Mouse (Mus musculus) MEL (cell line): ENCODE measurements around the gene Spast. TPM values are rescaled to one million over a fixed set of nuclear protein-coding genes. Genes with fewer than 3 reads are reported as not detected.

Experiments used
- DNase-seq: peaks from one replicate; pipeline ENCODE4 v3.0.0; 2011; ENCODE audit warnings: low read depth, low spot score
- H3K27ac ChIP-seq: 2 replicates; pipeline ENCODE4 v1.5.1; 2012; ENCODE audit warnings: low read depth, mild to moderate bottlenecking, control low read depth, low read length, moderate library complexity; ENCODE audit not compliant: control insufficient read depth
- H3K27me3 ChIP-seq, 2 experiments: fragments of 150-350 bp in 1 of 2; sonication (generic) in 1 of 2; 2 replicates each; pipeline ENCODE4 v1.6.1; 2012; ENCODE audit warnings: low read length in 2 of 2, mild to moderate bottlenecking in 2 of 2, improper control_type of control experiment in 1 of 2, moderate library complexity in 1 of 2; ENCODE audit not compliant: insufficient read depth in 2 of 2, control insufficient read depth in 1 of 2
- H3K36me3 ChIP-seq, 2 experiments: 2 replicates each; pipeline ENCODE4 v1.6.1; 2012 to 2014; ENCODE audit warnings: low read length in 2 of 2, improper control_type of control experiment in 1 of 2, inconsistent platforms in 1 of 2, mild to moderate bottlenecking in 1 of 2; ENCODE audit not compliant: insufficient read depth in 2 of 2, control insufficient read depth in 1 of 2
- H3K4me1 ChIP-seq, 2 experiments: fragments of 150-350 bp in 1 of 2; sonication (generic) in 1 of 2; 2 replicates each; pipeline ENCODE4 v1.6.1; 2012; ENCODE audit warnings: low read length in 2 of 2, improper control_type of control experiment in 1 of 2, mild to moderate bottlenecking in 1 of 2; ENCODE audit not compliant: insufficient read depth in 2 of 2, control insufficient read depth in 1 of 2
- H3K4me3 ChIP-seq, 2 experiments: fragments of 150-350 bp in 1 of 2; sonication (generic) in 1 of 2; 2 replicates each; pipeline ENCODE4 v1.5.1; 2012; ENCODE audit warnings: low read depth in 2 of 2, low read length in 2 of 2, mild to moderate bottlenecking in 2 of 2, moderate library complexity in 2 of 2, control low read depth in 1 of 2, improper control_type of control experiment in 1 of 2; ENCODE audit not compliant: control insufficient read depth in 1 of 2, insufficient read depth in 1 of 2
- H3K79me2 ChIP-seq: 2 replicates; pipeline ENCODE4 v1.6.1; 2012; ENCODE audit warnings: mild to moderate bottlenecking, low read length, moderate library complexity; ENCODE audit not compliant: control insufficient read depth, poor library complexity, insufficient read depth
- H3K9ac ChIP-seq: 2 replicates; pipeline ENCODE4 v1.6.1; 2012; ENCODE audit warnings: low read depth, mild to moderate bottlenecking, control low read depth, low read length, moderate library complexity; ENCODE audit not compliant: control insufficient read depth, poor library complexity, severe bottlenecking
- H3K9me3 ChIP-seq: fragments of 150-350 bp; sonication (generic); replicated peaks from 2 replicates; pipeline ENCODE4 v1.6.1; 2012; ENCODE audit warnings: mild to moderate bottlenecking, low read length, improper control_type of control experiment, moderate library complexity; ENCODE audit not compliant: insufficient read depth
- BHLHE40 ChIP-seq: IDR thresholded peaks from 2 replicates; pipeline ENCODE4 v1.6.1; 2012; ENCODE audit warnings: low read depth, mild to moderate bottlenecking, inconsistent platforms, low read length, improper control_type of control experiment, borderline replicate concordance
- CHD1 ChIP-seq: IDR thresholded peaks from 2 replicates; pipeline ENCODE4 v1.6.1; 2012; ENCODE audit warnings: low read depth, mild to moderate bottlenecking, inconsistent platforms, low read length, improper control_type of control experiment
- CHD2 ChIP-seq: IDR thresholded peaks from 2 replicates; pipeline ENCODE4 v1.6.1; 2011; ENCODE audit warnings: low read length, improper control_type of control experiment
- CTCF ChIP-seq, 3 experiments: IDR thresholded peaks in 2 of 3; conservative IDR thresholded peaks in 1 of 3; 2 replicates each; pipeline ENCODE4 v1.5.1; 2011 to 2012; ENCODE audit warnings: low read length in 3 of 3, low read depth in 2 of 3, mild to moderate bottlenecking in 2 of 3, improper control_type of control experiment in 1 of 3, inconsistent platforms in 1 of 3, mixed read lengths in 1 of 3, moderate library complexity in 1 of 3; ENCODE audit not compliant: control insufficient read depth in 1 of 3, insufficient read depth in 1 of 3, poor library complexity in 1 of 3, severe bottlenecking in 1 of 3
- ELF1 ChIP-seq: IDR thresholded peaks from 2 replicates; pipeline ENCODE4 v1.6.1; 2014; ENCODE audit warnings: low read depth, mild to moderate bottlenecking, inconsistent platforms, low read length, improper control_type of control experiment, moderate library complexity
- EP300 ChIP-seq, 2 experiments: IDR thresholded peaks; 2 replicates each; pipeline ENCODE4 v1.6.1; 2011; ENCODE audit warnings: improper control_type of control experiment in 2 of 2, low read length in 2 of 2, low read depth in 1 of 2, mild to moderate bottlenecking in 1 of 2
- ETS1 ChIP-seq: IDR thresholded peaks from 2 replicates; pipeline ENCODE4 v1.6.1; 2012; ENCODE audit warnings: low read depth, mild to moderate bottlenecking, inconsistent platforms, low read length, improper control_type of control experiment, moderate library complexity
- GABPA ChIP-seq: IDR thresholded peaks from 2 replicates; pipeline ENCODE4 v1.6.1; 2012; ENCODE audit warnings: low read depth, mild to moderate bottlenecking, inconsistent platforms, low read length, improper control_type of control experiment, moderate library complexity
- HCFC1 ChIP-seq: IDR thresholded peaks from 2 replicates; pipeline ENCODE4 v1.6.1; 2012; ENCODE audit warnings: low read depth, mild to moderate bottlenecking, inconsistent platforms, low read length, improper control_type of control experiment, moderate library complexity
- JUND ChIP-seq: IDR thresholded peaks from 2 replicates; pipeline ENCODE4 v1.6.1; 2011; ENCODE audit warnings: low read depth, mild to moderate bottlenecking, improper control_type of control experiment, low read length
- KAT2A ChIP-seq: conservative IDR thresholded peaks from 2 replicates; pipeline ENCODE4 v1.6.1; 2012; ENCODE audit warnings: low read depth, low read length, improper control_type of control experiment, inconsistent platforms
- MAFK ChIP-seq: IDR thresholded peaks from 2 replicates; pipeline ENCODE4 v1.6.1; 2011; ENCODE audit warnings: low read depth, mild to moderate bottlenecking, low read length, improper control_type of control experiment, borderline replicate concordance
- MAZ ChIP-seq: IDR thresholded peaks from 2 replicates; pipeline ENCODE4 v1.6.1; 2012; ENCODE audit warnings: low read depth, mild to moderate bottlenecking, inconsistent platforms, low read length, improper control_type of control experiment
- MEF2A ChIP-seq: IDR thresholded peaks from 2 replicates; pipeline ENCODE4 v1.6.1; 2014; ENCODE audit warnings: low read depth, mild to moderate bottlenecking, inconsistent platforms, low read length, improper control_type of control experiment; ENCODE audit not compliant: poor library complexity, insufficient replicate concordance, severe bottlenecking; ENCODE audit errors: extremely low read depth
- MXI1 ChIP-seq: IDR thresholded peaks from 2 replicates; pipeline ENCODE4 v1.6.1; 2011; ENCODE audit warnings: mild to moderate bottlenecking, low read depth, low read length, improper control_type of control experiment
- MYB ChIP-seq: IDR thresholded peaks from 2 replicates; pipeline ENCODE4 v1.6.1; 2011; ENCODE audit warnings: mild to moderate bottlenecking, low read depth, low read length, improper control_type of control experiment
- MYC ChIP-seq: IDR thresholded peaks from 2 replicates; pipeline ENCODE4 v1.6.1; 2011; ENCODE audit warnings: low read depth, mild to moderate bottlenecking, low read length, improper control_type of control experiment, moderate library complexity
- NELFE ChIP-seq: IDR thresholded peaks from 2 replicates; pipeline ENCODE4 v1.6.1; 2011; ENCODE audit warnings: low read depth, low read length, improper control_type of control experiment
- POLR2A ChIP-seq, 2 experiments: IDR thresholded peaks; 2 replicates each; pipeline ENCODE4 v1.6.1; 2011 to 2012; ENCODE audit warnings: low read length in 2 of 2, mild to moderate bottlenecking in 2 of 2, control low read depth in 1 of 2, improper control_type of control experiment in 1 of 2, low read depth in 1 of 2, moderate library complexity in 1 of 2; ENCODE audit not compliant: control insufficient read depth in 1 of 2, insufficient read depth in 1 of 2, poor library complexity in 1 of 2
- POLR2AphosphoS2 ChIP-seq: IDR thresholded peaks from 2 replicates; pipeline ENCODE4 v1.6.1; 2011; ENCODE audit warnings: low read length, improper control_type of control experiment
- POLR2AphosphoS5 ChIP-seq: IDR thresholded peaks from 2 replicates; pipeline ENCODE4 v1.6.1; 2012; ENCODE audit warnings: low read depth, borderline replicate concordance, mild to moderate bottlenecking, inconsistent platforms, low read length, moderate library complexity, mixed read lengths
- RCOR1 ChIP-seq: IDR thresholded peaks from 2 replicates; pipeline ENCODE4 v1.6.1; 2012; ENCODE audit warnings: low read depth, mild to moderate bottlenecking, inconsistent platforms, low read length, improper control_type of control experiment
- TAL1 ChIP-seq: IDR thresholded peaks from 2 replicates; pipeline ENCODE4 v1.6.1; 2012; ENCODE audit warnings: mild to moderate bottlenecking, inconsistent platforms, low read length, moderate library complexity, mixed read lengths
- TBP ChIP-seq: IDR thresholded peaks from 2 replicates; pipeline ENCODE4 v1.8.0; 2011; ENCODE audit warnings: low read depth, low read length, improper control_type of control experiment
- TCF12 ChIP-seq: IDR thresholded peaks from 2 replicates; pipeline ENCODE4 v1.6.1; 2014; ENCODE audit warnings: low read depth, mild to moderate bottlenecking, inconsistent platforms, low read length, improper control_type of control experiment, moderate library complexity
- UBTF ChIP-seq: IDR thresholded peaks from 2 replicates; pipeline ENCODE4 v1.6.1; 2012; ENCODE audit warnings: low read depth, mild to moderate bottlenecking, inconsistent platforms, low read length, improper control_type of control experiment, moderate library complexity, borderline replicate concordance; ENCODE audit not compliant: insufficient read depth
- USF2 ChIP-seq, 2 experiments: IDR thresholded peaks; 2 replicates each; pipeline ENCODE4 v1.6.1; 2011 to 2012; ENCODE audit warnings: improper control_type of control experiment in 2 of 2, low read length in 2 of 2, borderline replicate concordance in 1 of 2, inconsistent platforms in 1 of 2, low read depth in 1 of 2, mild to moderate bottlenecking in 1 of 2; ENCODE audit not compliant: insufficient read depth in 1 of 2
- ZC3H11A ChIP-seq: IDR thresholded peaks from 2 replicates; pipeline ENCODE4 v1.6.1; 2012; ENCODE audit warnings: low read depth, mild to moderate bottlenecking, inconsistent platforms, low read length, improper control_type of control experiment
- ZKSCAN1 ChIP-seq: IDR thresholded peaks from 2 replicates; pipeline ENCODE4 v1.6.1; 2012; ENCODE audit warnings: low read depth, mild to moderate bottlenecking, inconsistent platforms, low read length, improper control_type of control experiment, moderate library complexity
- ZMIZ1 ChIP-seq: IDR thresholded peaks from 2 replicates; pipeline ENCODE4 v1.6.1; 2012; ENCODE audit warnings: low read depth, mild to moderate bottlenecking, inconsistent platforms, low read length, improper control_type of control experiment, moderate library complexity
- ZNF384 ChIP-seq: IDR thresholded peaks from 2 replicates; pipeline ENCODE4 v1.6.1; 2012; ENCODE audit warnings: low read depth, mild to moderate bottlenecking, inconsistent platforms, low read length, improper control_type of control experiment
- polyA plus RNA-seq, 2 experiments: library from polyadenylated mRNA; stranded (reverse) in 1 of 2; unstranded in 1 of 2; fragments of >175 nt in 1 of 2; fragments of >200 nt in 1 of 2; gene quantifications; 2 replicates each; pipeline versions ENCODE4 v1.2.1 to v1.2.4; 2012; ENCODE audit warnings: low replicate concordance in 2 of 2, low read depth in 1 of 2; ENCODE audit not compliant: insufficient read length in 2 of 2, insufficient read depth in 1 of 2, missing spikeins in 1 of 2
- total RNA-seq: library from RNA; depleted of rRNA; stranded (reverse); fragments of 300-350 nt; gene quantifications from 2 replicates; pipeline ENCODE4 v1.2.3, GENCODE M21; 2012

Gene Spast
- total and polyA plus RNA-seq, 3 experiments: 29.0 to 35.2 TPM; not detected in 1

GRCm38 (mm10) chr17:74315445-74316308 is 23.1 kb upstream of the Spast start (continued):
- TF ChIP-seq MEF2A: no peak
- no peak for TF ChIP-seq NELFE
- TF ChIP-seq POLR2A (IDR thresholded peaks at IDR 0.05; ENCODE audit: control insufficient read depth in 1 of 2, insufficient read depth in 1 of 2, low read depth in 1 of 2, low read length in 2 of 2, poor library complexity in 1 of 2): no peak
- TF ChIP-seq UBTF: 0 out of 2 replicates have a peak, but pooled peaks have one; percentile 39

- Histone ChIP-seq H3K27me3 (no peaks in the 10 kb centered on the region), H3K36me3 (peaks cover 4 to 15% of the 10 kb centered on the region in 2 experiments; a peak in 3 of 4 replicates), H3K9me3 (no peaks in the 10 kb centered on the region), H3K4me3 (peak overlapping the region; percentile 86 to 87), H3K9ac (peak overlapping the region; percentile 90), H3K79me2 (peaks cover 27% of the 10 kb centered on the region), H3K27ac (peak overlapping the region; percentile 98), H3K4me1 (peaks cover 4 to 6% of the 10 kb centered on the region in 2 experiments; a peak in 3 of 4 replicates)
- peak; percentile 96 for DNase-seq
- TF ChIP-seq ELF1 (0 out of 2 replicates have a peak, but pooled peaks have one; percentile 9), TBP (peak; percentile 81), MAZ (no peak), POLR2A (IDR thresholded peaks at IDR 0.05; ENCODE audit: control insufficient read depth in 1 of 2, insufficient read depth in 1 of 2, low read depth in 1 of 2, low read length in 2 of 2, poor library complexity in 1 of 2) (peak; percentile 94 to 97), POLR2AphosphoS2 (peak; percentile 75), JUND (no peak), UBTF (no peak; the same call in 1 of the 2 replicates), CTCF (IDR thresholded peaks at IDR 0.05 in 2 of 3, conservative IDR thresholded peaks at IDR 0.05 in 1 of 3; ENCODE audit: control insufficient read depth in 1 of 3, insufficient read depth in 1 of 3, low read depth in 2 of 3, low read length in 3 of 3, poor library complexity in 1 of 3, severe bottlenecking in 1 of 3) (no peak), MXI1 (peak; percentile 83), HCFC1 (peak; percentile 85), CHD2 (no peak), ETS1 (no peak), TCF12 (peak; percentile 67), KAT2A (no peak; the same call in 1 of the 2 replicates), RCOR1 (no peak), MYB (no peak), MYC (peak; percentile 97), MAFK (no peak), BHLHE40 (peak; percentile 74; the same call in 1 of the 2 replicates), ZKSCAN1 (no peak), ZNF384 (no peak), ZMIZ1 (peak; percentile 83; the same call in 1 of the 2 replicates), MEF2A (no peak), GABPA (no peak), ZC3H11A (no peak), USF2 (IDR thresholded peaks at IDR 0.05; ENCODE audit: borderline replicate concordance in 1 of 2, insufficient read depth in 1 of 2, low read depth in 1 of 2, low read length in 2 of 2) (no peak), CHD1 (no peak), POLR2AphosphoS5 (peak; percentile 28; the same call in 1 of the 2 replicates), EP300 (IDR thresholded peaks at IDR 0.05; ENCODE audit: low read depth in 1 of 2, low read length in 2 of 2) (no peak), TAL1 (no peak)
These were observed 22.4 kb upstream of the Spast start for GRCm38 (mm10) chr17:74316309-74316863.
